Mouse (Mus musculus): ENCODE data around the gene Ago4.
"Not testable (repeated sequence)": the region's sequence is repeated elsewhere in the genome, so short reads cannot be mapped to it uniquely, and the experiment has no call there.

The Ago4 gene

DNA sequence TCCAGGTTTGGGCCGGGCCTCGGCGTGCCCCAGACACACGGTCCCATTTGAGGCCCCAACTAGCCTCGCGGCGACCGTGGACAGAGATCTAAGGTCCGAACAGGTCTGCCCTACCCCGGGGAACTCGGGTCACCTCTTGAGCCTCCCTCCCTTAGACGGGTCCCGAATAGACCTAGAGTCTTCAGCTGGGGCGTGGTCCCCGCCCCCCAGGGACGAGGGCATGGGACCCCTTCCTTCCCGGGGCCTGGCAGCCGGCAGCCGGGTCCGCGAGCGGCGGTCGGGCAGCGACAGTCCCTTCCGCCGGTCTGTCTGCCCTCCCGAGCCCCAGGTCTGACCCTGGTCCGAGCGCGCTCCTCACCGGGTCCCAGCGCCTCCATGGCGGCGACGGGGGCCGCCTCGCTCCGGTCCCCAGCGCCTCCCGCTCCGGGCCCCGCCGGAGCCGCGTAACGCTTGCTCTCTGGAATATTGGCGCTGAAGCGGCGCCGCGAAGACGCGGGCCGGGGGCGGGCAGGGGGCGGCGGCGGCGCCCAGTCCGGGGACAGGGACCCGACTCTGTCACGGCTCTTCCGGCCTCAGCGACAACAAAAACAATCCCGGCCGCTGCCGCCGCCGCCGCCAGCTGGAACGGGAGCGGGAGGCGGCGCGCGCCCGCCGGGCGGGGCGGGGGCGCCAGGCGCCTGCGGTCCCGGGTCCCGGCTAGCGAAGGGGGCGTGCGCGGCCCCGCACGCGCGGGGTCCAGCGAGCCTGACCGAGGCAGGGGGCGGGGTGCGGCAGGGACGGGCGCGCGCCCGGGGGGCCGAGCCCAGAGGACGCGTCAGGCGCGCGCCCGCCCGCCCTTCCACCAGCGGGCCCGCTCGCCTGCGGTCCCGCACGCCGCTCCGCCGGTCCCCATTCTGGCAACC lies at the start of gene Ago4:
Gene Ago4 (minus strand): TSS at position 646 of the 902 bp plus-strand sequence.
- peak; percentile 83 for DNase-seq (ENCODE audit: inconsistent ontology term)

DNA sequence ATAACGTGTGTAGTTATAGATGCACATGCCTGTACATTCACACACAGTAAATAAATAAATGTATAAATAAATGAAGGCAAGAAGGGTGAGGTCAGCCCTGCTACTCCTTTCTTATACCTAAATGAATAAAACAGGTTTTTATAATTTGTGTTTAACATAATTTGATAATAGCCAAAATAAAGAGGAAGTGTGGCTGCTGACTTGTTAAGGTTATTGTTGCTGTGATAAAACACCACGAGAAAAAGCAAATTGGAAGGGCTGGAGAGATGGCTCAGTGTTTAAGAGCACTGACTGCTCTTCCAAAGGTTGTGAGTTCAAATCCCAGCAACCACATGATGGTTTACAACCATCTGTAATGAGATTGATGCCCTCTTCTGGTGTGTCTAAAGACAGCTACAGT lies 45.8 kb upstream of the Ago4 start:
- no peak for DNase-seq (ENCODE audit: inconsistent ontology term)

DNA sequence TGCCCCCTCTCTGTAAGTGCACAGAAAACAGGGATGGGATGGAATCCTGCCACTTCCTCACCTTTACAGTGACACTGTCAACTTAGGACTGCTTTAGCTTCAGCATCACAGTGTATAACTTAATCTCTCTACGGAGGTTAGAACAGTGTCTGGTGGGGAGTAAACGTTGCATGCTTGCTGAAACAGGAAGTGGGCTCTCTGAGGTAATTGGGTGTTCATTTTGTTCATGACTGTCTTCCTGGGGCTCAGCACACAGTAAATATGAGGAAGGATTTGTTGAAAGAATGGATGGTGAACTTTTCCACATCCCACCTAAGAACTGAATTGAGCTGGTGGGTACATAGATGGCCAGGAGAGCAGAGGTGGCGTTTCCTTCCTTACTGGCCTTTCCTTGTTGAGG lies 44.6 kb upstream of the Ago4 start:
- DNase-seq (ENCODE audit: inconsistent ontology term): no peak

DNA sequence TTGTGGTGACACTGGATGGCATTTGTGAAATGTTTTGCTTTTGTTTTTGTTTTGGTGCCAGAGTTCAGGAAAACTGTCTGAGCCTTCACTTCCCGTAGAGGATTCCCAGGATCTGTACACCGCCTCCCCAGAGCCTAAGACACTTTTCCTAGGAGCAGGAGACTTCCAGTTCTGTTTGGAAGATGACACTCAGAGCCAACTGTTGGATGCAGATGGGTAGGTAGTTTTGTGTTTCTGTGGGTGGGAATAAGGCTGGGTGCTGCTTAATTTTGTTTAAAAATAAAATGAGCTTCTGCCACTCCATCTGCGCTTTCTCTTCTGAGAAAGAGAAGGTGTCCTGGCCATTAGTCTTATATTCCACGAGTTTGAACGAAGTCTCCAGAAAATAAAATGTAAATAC lies 43.0 kb upstream of the Ago4 start:
- no peak for DNase-seq (ENCODE audit: inconsistent ontology term)

DNA sequence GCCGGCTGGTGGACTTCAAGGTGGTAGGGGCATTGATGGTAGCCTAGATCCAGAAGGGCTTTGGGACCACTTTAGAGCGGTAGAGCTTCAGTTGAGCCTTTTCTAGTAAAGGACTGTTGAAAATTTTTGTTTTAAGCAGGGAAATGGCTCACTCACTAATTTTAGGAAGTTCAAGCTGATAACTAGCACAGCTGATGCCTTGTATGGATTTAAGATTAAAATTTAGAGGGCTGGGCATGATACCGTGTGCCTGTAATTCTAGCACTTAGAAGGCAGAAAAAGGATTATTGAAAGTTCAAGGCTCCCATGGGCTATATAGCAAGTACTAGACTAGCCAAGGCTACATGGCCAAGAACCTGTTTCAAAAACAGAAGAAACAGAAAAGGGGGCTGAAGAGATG lies 36.5 kb upstream of the Ago4 start:
- DNase-seq (ENCODE audit: inconsistent ontology term): no peak

DNA sequence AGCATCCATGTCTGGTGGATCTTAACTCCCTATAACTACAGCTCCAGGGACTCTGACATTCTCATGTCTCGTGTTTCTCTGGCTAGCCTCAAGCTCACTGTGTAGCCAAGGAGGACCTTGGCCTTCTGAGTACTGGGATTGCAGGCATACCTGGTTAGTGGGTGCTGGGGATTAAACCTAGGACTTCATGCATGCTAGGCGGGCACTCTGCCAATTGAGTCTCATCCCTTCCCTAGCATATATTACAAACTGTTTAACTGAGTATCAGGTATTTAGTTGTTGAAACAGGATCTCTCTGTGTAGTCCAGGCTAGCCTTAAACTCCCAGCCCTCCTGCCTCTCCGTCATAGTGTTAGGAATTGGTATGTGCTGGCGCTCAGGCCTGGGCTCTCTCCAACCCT lies 34.0 kb upstream of the Ago4 start:
- DNase-seq (ENCODE audit: inconsistent ontology term): no peak

DNA sequence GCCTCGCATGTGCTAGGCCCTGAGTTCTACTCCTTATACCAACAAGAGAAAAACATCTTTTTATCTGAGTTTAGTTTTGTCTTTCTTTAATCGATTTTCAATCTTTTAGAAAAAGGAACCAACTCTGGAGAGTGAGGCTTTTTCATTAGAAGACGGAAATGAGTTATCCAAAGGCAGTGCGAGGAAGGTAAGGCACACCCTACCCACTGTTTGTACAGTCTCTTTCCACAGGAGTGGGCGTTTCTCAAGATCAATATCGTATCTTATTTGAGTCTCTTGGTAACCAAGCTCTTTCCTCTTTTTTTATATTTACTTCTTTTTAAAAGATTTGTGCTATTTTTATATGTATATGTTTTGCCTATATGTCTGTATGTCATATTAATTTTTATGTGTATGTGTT lies 30.5 kb upstream of the Ago4 start:
- DNase-seq (ENCODE audit: inconsistent ontology term): no peak

DNA sequence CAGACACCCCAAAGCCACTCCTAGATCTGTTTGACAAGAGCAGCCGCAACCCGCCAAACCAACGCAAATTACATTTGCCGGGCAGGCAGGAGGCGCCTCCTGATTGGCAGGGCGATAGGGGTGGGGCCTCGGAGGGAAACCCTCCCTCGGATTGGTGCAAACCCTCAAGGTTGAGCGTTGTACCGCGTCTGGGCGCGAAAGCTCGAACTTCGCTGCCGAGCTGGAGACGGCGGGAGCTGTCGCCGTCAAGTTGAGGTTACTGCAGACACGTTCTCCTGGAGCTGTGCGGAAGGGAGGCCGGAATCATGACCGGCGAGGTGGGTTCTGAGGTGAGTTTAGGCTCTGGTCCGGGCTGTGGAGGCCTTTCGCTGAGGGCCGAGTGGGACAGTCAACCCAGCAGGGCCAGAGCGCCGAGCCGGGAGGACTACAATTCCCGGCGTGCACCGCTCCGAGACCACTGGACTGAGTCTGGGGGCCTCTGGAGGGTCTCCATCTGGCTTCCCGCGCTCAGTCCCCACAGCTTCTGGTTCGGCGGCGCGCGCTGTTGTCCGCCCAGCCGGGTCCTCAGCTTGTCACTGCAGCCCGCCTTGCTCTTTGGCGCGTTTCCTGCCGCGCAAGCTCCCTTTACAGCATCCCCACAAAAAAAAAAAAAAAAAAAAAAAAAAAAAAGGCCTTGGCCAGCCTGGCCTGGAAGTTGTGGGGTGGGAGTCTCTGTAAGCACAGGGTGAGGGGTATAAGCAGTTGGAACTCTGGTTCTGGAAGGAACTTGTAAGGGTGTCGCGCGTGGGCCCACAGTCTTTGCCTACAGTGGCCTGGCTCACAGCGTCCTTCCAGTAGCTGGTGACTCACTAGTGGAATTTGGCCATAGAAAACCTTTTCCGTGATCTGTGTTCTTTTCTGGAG lies 23.8 kb upstream of the Ago4 start, which contains the start of gene Clspn:
Gene Clspn (plus strand): TSS at position 127 of the 903 bp plus-strand sequence.
- peak; percentile 92 for DNase-seq (ENCODE audit: inconsistent ontology term)

DNA sequence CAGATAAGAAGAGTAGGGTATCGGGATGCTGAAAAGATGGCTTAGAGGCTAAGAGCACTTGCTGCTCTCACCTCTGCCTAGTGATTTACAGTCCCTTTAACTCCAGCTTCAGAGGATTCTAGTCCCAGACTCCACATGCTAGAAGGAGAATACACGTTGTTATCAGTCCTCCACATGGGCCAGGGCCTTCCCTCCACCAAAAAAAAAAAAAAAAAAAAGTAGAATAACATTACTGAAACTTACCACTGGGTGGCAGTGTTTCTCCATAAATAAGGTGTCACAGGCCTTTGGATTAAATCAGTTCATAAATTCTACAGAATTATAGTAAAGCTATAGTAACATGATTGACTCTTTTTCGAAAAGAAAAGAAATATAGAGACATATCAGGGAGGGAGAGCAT lies 21.2 kb upstream of the Ago4 start:
- DNase-seq (ENCODE audit: inconsistent ontology term): peak; percentile 40

DNA sequence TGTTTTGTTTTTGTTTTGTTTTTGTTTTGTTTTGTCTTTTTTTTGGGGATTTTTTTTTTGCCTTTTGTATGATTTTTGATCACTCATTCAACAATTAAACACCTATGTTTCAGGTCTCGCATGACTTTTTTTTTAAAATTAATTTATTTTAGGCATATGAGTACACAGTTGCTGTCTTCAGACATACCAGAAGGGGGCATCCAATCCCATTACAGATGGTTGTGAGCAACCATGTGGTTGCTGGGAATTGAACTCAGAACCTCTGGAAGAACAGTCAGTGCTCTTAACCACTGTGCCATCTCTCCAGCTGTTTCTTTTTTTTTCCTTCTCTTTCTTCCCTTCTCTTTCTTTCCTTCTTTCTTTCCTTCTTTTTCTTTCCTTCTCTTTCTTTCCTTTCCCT lies 20.4 kb upstream of the Ago4 start:
- DNase-seq (ENCODE audit: inconsistent ontology term): no peak

DNA sequence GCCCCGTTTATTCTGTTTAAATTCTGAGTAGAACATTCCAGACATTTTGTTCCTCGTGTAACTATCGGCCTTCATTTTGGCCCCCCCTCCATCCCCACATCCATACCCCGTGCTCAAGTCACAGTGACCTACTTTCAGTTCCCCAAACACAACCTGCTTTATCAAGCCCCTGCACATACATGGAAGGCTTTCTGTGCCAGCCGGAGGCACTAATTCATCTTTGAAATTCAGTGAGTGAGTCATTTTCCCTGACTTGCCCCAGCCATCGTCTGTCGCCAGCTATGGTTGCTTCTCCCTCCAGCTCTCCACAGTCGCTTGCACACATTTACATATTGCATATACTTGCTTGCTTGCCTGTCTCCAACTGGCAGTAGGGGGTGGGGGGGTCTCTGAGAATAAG lies 19.8 kb upstream of the Ago4 start:
- peak; percentile 80 for DNase-seq (ENCODE audit: inconsistent ontology term)

DNA sequence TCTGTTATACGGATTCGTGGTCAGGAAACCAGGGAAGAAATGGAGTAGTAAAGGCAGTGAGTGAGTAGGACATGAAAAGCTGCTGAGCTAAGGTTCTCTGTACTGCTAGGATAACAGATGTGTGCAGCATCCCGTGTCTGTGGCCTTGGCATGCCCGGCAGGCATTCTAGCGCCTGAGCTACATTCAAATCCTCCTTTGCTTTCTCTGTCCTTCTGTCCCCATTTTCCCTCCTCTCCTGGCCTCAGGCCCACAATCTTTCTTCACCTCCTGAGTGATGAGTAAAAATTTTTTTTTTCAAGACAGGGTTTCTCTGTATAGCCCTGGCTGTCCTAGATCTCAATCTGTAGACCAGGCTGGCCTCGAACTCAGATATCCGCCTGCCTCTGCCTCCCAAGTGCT lies 18.9 kb upstream of the Ago4 start:
- DNase-seq (ENCODE audit: inconsistent ontology term): peak; percentile 9

DNA sequence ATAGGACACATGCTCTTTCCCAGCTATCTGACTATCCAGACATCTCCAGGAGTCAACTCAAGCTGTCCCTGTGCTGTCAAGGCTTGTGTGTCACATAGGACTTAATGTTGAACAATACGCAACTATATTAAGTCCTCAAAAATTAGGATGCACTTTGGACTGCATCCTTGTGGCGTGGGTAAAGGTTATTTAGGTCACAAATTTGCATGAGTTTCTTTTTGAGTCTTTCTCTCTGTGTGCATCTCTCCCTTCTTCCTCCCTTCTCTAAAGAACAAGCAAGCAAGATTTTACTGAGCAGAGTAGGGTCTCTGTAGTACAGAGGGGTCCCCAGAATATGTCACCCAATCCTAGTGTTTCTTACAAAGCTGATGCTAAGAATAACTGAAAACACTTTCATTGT lies 12.9 kb upstream of the Ago4 start:
- DNase-seq (ENCODE audit: inconsistent ontology term): no peak

DNA sequence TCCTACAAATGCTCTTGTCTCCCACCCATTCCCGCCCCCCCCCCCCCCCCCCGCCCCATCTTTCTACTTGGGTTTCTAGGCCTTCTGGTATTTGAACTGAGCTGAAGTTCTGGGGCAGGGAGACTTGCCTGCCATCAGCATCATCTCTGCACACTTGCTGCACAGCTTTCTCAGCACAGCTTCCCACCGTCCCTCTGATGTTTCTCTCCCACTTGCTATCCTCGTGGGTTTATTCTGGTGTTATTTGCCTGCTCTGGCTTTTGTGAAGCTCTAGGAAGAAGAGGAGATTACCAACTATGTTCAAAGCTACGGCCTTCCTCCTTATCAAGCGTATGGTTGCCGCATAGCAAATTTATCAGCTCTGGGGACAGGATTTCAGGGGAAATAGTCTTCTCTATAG lies 12.4 kb upstream of the Ago4 start:
- no peak for DNase-seq (ENCODE audit: inconsistent ontology term)

DNA sequence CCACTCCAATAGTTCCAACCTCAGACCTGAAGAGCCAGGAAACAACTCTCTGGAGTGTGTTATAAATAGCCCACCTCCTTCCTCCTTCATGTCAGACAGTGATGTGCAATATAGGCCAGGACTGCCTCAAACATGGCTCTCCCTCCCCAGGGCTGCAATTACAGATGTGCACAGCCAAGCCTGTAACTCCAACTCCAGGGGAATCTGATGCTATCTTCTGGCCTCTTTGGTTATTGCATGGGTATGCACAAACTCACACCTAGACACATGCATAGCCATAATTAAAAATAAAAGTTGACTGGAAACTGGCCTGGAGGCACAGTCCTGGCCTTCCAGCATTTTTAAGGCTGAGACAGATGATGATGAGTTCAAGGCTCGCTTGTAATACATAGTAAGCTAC lies 11.7 kb upstream of the Ago4 start:
- DNase-seq (ENCODE audit: inconsistent ontology term): no peak

DNA sequence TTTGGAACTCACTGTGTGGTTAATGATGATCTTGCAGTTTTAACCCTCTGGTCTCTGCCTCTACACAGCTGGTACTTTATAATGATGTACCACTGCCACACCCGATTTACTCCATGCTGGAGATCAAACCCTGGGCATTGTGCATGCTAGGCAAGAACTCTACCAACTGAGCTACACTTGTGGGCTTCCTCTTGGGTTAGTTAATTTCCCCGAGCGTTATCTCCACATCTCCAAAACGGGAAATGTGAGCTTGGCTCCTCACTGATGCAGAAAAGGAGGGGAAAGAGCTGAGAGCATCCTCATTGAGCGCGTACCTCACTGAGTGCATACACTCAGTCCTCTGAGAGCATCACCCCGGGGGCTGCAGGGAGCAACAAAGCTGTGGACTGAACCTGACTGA lies 9.6 kb upstream of the Ago4 start:
- no peak for DNase-seq (ENCODE audit: inconsistent ontology term)

DNA sequence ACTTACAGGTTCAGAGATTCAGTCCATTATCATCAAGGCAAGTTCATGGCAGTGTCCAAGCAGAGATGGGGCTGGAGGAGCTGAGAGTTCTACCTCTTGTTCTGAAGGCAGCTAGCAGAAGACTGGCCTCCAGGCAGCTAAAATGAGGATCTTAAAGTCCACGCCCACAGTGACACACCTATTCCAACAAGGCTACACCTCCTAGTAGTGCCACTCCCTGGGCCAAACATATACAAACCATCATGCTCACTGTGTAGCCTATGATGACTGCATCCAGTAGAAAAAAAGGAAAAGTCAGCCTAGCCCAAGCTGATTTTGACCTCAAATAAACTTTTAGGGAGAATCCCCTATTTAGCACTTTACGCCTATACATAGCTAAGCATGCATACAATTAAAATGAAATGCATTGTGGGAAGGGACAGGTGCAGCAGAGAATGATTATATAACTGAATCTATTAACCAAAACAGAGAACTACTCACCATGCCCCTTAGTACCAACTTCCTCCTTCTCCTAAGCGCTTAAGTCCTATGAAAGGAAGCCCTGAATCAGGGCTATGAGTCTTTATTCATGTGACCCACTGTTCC lies 7.3 kb upstream of the Ago4 start:
- no peak for DNase-seq (ENCODE audit: inconsistent ontology term)

DNA sequence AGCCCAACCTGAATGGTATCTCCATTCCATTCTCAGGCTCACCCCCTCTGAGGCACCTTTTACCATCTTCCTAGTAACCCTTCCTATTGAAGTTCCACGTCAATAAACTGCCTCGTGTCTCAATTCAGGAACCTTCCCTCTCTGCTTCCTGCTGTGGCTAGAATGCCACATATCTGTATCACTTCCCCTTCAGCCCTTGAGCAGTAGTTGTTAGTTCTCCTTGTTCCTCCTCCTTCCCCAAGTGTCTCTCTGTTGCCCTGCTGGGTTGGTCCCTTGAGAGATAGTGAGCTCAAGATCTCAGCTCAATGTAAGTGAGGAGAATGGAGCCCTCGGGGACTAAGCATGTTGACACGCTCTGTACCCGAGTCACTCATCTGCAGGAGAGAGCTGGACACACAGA lies 3.6 kb upstream of the Ago4 start:
- DNase-seq (ENCODE audit: inconsistent ontology term): no peak

DNA sequence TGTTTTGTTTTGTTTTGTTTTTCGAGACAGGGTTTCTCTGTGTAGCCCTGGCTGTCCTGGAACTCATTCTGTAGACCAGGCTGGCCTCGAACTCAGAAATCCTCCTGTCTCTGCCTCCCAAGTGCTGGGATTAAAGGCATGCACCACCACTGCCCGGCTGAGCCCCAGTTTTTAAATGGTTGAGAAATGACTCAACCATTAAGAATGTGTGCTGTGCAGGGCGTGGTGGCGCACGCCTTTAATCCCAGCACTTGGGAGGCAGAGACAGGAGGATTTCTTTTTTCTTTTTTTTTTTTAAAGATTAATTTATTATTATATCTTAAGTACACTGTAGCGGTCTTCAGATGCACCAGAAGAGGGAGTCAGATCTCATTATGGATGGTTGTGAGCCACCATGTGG lies 2.4 kb upstream of the Ago4 start:
- DNase-seq (ENCODE audit: inconsistent ontology term): not testable (repeated sequence)

DNA sequence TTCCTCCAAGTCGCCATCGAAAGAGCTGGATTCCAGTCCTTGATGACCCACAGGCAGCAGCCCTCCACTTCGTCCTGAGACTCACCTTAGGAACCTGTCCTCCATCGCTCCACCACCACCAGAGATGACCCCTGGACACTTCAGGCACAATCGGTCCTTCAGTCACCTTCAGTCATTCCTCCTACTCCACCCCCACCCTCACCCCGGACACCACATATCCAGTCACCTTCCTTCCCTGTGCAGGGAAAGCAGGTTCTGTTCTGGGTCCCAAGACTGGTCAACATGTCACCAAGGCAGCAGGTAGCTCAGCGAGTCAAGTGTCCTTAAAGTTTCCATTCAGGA lies 428 bp upstream of the Ago4 start:
- DNase-seq (ENCODE audit: inconsistent ontology term): no peak

DNA sequence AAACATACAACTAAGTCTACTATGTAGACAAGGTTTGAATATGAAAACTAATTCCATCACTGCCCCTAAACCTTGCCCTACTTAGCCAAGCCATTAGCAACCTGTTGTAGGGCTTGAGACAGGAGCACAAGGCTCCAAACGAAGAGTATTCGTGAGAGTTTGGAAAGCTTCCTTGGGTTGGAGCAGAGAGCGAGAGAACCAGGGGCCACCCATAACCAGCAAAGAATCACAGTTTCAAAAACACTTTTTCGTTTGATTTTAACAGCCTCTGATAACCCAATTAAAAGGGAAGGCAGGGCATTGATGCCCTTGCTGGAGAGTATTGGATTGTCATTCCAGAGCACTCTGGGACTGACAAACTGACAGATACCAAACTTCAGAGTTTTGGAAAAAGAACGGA lies 980 bp downstream of the Ago4 start:
- DNase-seq (ENCODE audit: inconsistent ontology term): no peak

DNA sequence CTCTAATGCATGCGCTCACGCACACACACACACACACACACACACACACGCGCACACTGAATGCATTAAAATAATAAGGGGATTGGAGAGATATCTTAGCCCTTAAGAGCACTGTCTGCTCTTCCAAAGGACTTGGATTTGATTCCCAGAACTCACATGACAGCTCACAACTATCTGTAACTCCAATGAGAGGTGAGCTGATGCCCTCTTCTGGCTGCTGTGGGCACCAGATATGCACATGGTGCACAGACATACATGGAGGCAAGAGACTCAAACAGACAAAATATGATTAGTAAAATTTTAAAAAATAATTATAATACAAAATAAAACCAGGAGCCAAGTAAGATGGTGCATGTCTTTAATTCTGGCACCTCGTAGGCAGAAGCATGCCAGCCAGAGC lies 6.4 kb downstream of the Ago4 start:
- no peak for DNase-seq (ENCODE audit: inconsistent ontology term)

DNA sequence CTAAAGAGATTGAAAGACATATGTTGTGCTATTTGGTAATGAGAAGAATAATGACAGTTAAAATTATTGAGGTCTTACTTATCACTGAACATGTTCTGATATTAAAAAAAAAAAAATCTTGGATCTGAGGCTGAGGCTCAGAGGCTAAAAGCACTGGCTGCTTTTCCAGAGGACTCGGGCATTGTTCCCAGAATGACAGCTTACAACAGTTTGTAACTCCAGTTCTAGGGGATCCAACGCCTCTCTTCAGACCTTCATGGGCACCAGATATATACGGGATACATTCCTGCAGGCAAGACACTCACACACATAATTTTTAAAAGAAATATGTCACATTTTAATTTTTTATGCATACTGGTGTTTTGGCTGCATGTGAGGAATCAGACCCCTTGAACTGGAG lies 7.1 kb downstream of the Ago4 start:
- DNase-seq (ENCODE audit: inconsistent ontology term): no peak

Data from Muller cell, postnatal 12 days (primary cell).